Mouse (Mus musculus): ENCODE data around the gene Akap6. TPM values are rescaled to one million over a fixed set of nuclear protein-coding genes. Genes with fewer than 3 reads are reported as not detected.

The Akap6 gene
- polyA plus RNA-seq, 1 experiment from 2014 or later, result 2.3 TPM

- Histone ChIP-seq H3K27ac (no peak overlapping the region), H3K4me3 (no peak overlapping the region), H3K9me3 (no peaks in the 10 kb centered on the region), H3K36me3 (no peaks in the 10 kb centered on the region), H3K27me3 (ENCODE audit: insufficient read depth, poor library complexity, severe bottlenecking) (no peaks in the 10 kb centered on the region), H3K4me1 (peaks cover 9% of the 10 kb centered on the region; the same call in 1 of the 2 replicates)
- no peak for DNase-seq (ENCODE audit: low spot score)
- WGBS, result 82% methylated on average over 7 of the region's 7 CpGs
These were observed 72.7 kb downstream of the Akap6 start for GRCm38 (mm10) chr12:52771931-52772330.

DNA sequence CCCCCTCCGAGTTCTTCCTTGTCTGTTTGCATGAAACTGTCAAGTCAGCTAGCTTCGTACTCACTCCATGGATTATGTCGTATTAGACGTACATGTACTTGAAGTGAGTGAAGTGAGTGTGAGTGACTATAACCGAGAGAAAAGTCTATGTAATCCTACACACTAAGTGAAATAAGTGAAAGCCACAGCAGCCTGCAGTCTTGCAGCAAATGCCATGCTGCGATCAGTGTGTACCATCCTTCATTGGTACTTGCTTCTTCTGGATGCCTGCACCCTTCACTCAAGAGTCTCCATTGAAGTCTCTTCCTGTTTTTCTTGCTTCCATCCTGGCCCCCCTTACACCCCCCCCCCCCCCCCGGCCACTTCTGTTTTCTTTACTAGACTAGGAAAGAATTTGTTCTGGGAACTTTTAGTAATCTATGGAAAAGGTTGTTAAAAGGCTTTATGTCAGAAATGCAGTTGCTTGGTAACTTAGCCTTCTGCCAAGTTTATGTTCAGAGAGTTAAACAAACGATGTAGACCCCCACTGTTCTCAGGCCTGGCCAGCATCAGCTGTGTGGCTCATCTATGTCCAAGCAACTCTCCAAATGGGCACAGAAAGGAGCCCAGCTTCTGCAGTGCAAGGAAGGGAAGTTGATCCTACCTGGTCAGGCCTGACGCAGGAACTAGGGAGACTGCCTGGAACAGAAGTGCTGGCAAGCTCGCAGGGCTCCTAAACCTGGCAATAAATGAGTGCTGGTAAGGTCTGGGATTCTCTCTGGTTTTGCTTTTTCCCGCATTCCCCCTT, 73.5 kb downstream of the Akap6 start:
- H3K27ac ChIP-seq, result no peak overlapping the region
- H3K4me1 ChIP-seq, result peaks cover 9% of the 10 kb centered on the region; the same call in 1 of the 2 replicates
- no peaks in the 10 kb centered on the region for H3K9me3 ChIP-seq
- H3K4me3 ChIP-seq, result no peak overlapping the region
- 58% methylated on average over 11 of the region's 11 CpGs for WGBS
- H3K36me3 ChIP-seq, result no peaks in the 10 kb centered on the region
- no peak for DNase-seq (ENCODE audit: low spot score)
- no peaks in the 10 kb centered on the region for H3K27me3 ChIP-seq (ENCODE audit: insufficient read depth, poor library complexity, severe bottlenecking)

- H3K27ac ChIP-seq, result no peak overlapping the region
- H3K4me3 ChIP-seq, result no peak overlapping the region
- 70% methylated on average over 3 of the region's 3 CpGs for WGBS
- peaks cover 9% of the 10 kb centered on the region; the same call in 1 of the 2 replicates for H3K4me1 ChIP-seq
- no peaks in the 10 kb centered on the region for H3K27me3 ChIP-seq (ENCODE audit: insufficient read depth, poor library complexity, severe bottlenecking)
- H3K36me3 ChIP-seq, result no peaks in the 10 kb centered on the region
- no peak for DNase-seq (ENCODE audit: low spot score)
- H3K9me3 ChIP-seq, result no peaks in the 10 kb centered on the region
These were observed 74.7 kb downstream of the Akap6 start for GRCm38 (mm10) chr12:52773847-52774246.

DNA sequence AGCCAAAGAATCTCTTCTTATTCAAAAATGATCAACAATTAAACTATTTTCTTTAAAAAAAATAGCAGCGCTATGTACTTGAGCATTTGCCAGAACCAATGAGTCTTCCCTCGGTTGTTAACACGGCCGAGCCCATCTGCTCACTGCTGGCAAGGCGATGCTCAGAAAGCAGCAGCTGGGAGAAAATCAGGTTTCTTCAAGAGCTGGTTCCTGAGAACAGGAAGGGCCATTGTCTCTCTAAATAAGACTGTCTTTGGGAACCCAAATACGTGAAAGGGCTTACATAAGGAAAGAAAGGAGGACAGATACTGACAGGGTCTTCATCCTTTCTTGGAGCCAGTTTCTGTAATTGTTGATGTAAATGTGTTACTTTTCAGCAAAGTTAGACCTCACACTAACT, 75.2 kb downstream of the Akap6 start:
- Histone ChIP-seq H3K27ac (no peak overlapping the region), H3K36me3 (no peaks in the 10 kb centered on the region), H3K4me3 (no peak overlapping the region), H3K9me3 (no peaks in the 10 kb centered on the region), H3K4me1 (peaks cover 9% of the 10 kb centered on the region; the same call in 1 of the 2 replicates), H3K27me3 (ENCODE audit: insufficient read depth, poor library complexity, severe bottlenecking) (no peaks in the 10 kb centered on the region)
- 48% methylated on average over 6 of the region's 6 CpGs for WGBS
- DNase-seq (ENCODE audit: low spot score), result no peak

- H3K36me3 ChIP-seq, result no peaks in the 10 kb centered on the region
- no peak overlapping the region for H3K4me3 ChIP-seq
- peaks cover 8% of the 10 kb centered on the region; the same call in 1 of the 2 replicates for H3K4me1 ChIP-seq
- H3K9me3 ChIP-seq, result no peaks in the 10 kb centered on the region
- no peak overlapping the region for H3K27ac ChIP-seq
- WGBS, result 77% methylated on average over 5 of the region's 5 CpGs
- no peaks in the 10 kb centered on the region for H3K27me3 ChIP-seq (ENCODE audit: insufficient read depth, poor library complexity, severe bottlenecking)
- DNase-seq (ENCODE audit: low spot score), result no peak
These were observed 81.0 kb downstream of the Akap6 start for GRCm38 (mm10) chr12:52780216-52780615.

DNA sequence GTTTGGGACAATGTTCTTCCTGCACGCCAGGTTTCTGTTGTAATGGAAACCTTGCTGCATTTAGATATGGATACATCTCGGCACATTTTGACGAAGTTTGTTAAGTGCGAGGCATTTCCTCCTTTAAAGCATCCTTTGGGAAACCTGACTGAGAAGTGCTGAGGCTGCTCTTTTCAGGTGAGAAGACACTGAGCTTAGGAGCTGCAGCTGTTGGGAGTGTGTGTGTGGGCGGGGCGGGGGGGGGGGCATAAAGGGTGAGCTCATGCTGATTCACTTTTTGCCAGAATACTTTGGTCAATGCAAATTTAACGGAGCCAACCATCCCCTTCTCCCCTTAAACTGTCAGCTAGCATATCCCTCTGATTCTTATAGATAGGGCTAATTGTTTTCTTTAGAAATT, 81.9 kb downstream of the Akap6 start:
- Histone ChIP-seq H3K4me3 (no peak overlapping the region), H3K9me3 (no peaks in the 10 kb centered on the region), H3K4me1 (peaks cover 4% of the 10 kb centered on the region; the same call in 1 of the 2 replicates), H3K36me3 (no peaks in the 10 kb centered on the region), H3K27me3 (ENCODE audit: insufficient read depth, poor library complexity, severe bottlenecking) (no peaks in the 10 kb centered on the region), H3K27ac (no peak overlapping the region)
- no peak for DNase-seq (ENCODE audit: low spot score)
- WGBS, result 61% methylated on average over 7 of the region's 7 CpGs

DNA sequence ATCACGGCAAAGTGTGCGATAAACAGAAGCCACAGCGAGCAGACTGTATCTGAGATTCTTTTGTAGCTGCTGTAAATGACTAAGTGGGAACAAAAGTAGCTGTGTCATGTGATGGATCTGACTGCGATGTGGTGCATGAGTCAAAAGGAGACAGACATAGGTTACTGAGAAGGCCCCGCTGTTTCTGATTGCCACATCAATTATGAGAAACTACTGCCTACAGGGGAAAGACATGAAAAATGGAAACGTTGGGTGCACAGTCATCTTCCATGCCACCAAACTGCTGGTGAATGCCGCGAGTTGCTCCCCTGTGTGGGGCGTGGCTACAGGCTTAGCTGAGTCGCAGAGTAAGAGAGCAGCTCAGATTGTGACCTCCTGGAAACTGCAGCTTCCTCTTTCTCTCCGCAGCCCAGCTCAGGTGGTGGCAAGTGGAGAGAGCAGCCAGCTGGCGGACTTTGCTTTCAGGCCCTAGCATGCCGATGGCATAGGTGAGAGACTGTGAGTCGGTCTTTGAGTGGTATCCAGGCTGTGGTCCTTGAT, 83.8 kb downstream of the Akap6 start:
- H3K36me3 ChIP-seq, result no peaks in the 10 kb centered on the region
- no peak for DNase-seq (ENCODE audit: low spot score)
- H3K27me3 ChIP-seq (ENCODE audit: insufficient read depth, poor library complexity, severe bottlenecking), result no peaks in the 10 kb centered on the region
- WGBS, result 10% methylated on average over 14 of the region's 14 CpGs
- peak overlapping the region; percentile 52 for H3K4me3 ChIP-seq
- H3K27ac ChIP-seq, result peak overlapping the region; percentile 56
- H3K4me1 ChIP-seq, result peaks cover 4% of the 10 kb centered on the region; the same call in 1 of the 2 replicates
- H3K9me3 ChIP-seq, result no peaks in the 10 kb centered on the region

- Histone ChIP-seq H3K4me1 (peaks cover 7% of the 10 kb centered on the region), H3K9me3 (no peaks in the 10 kb centered on the region), H3K36me3 (no peaks in the 10 kb centered on the region), H3K27ac (no peak overlapping the region; the same call in 1 of the 2 replicates), H3K4me3 (no peak overlapping the region), H3K27me3 (ENCODE audit: insufficient read depth, poor library complexity, severe bottlenecking) (no peaks in the 10 kb centered on the region)
- no peak for DNase-seq (ENCODE audit: low spot score)
These were observed 86.0 kb downstream of the Akap6 start for GRCm38 (mm10) chr12:52785217-52785616.

GRCm38 (mm10) chr12:52790350-52790768, 91.2 kb downstream of the Akap6 start:
- 5% methylated on average over 8 of the region's 8 CpGs for WGBS
- H3K4me3 ChIP-seq, result peak overlapping the region; percentile 46
- DNase-seq (ENCODE audit: low spot score), result no peak

DNA sequence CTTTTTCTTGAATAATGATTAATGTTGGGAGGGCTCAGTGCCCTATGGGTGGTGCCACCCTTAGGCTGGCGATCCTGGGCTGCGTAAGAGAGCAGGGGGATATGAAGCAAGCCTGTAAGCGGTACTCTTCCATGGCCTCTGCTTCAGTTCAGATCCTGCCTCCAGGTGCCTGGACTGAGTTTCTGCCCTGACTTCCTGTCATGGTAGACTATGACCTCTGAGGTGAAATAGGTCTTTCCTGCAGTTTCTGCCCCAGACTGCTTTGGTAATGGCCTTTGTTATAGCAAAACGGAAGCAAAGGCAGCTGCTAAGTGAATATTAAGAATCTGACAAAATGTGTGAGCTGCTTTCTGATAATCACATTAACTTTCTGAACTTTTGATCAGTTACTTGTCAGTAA, 94.9 kb downstream of the Akap6 start:
- no peak for DNase-seq (ENCODE audit: low spot score)
- no peaks in the 10 kb centered on the region for H3K27me3 ChIP-seq (ENCODE audit: insufficient read depth, poor library complexity, severe bottlenecking)
- H3K4me1 ChIP-seq, result peaks cover 20% of the 10 kb centered on the region
- 88% methylated on average over 4 of the region's 4 CpGs for WGBS
- no peak overlapping the region for H3K4me3 ChIP-seq
- H3K27ac ChIP-seq, result no peak overlapping the region
- no peaks in the 10 kb centered on the region for H3K36me3 ChIP-seq
- H3K9me3 ChIP-seq, result no peaks in the 10 kb centered on the region

More at GRCm38 (mm10) chr12:52790350-52790768, 91.2 kb downstream of the Akap6 start:
- Histone ChIP-seq H3K36me3 (no peaks in the 10 kb centered on the region), H3K4me1 (peaks cover 20% of the 10 kb centered on the region), H3K27ac (peak overlapping the region; percentile 75), H3K9me3 (no peaks in the 10 kb centered on the region), H3K27me3 (ENCODE audit: insufficient read depth, poor library complexity, severe bottlenecking) (no peaks in the 10 kb centered on the region)

- DNase-seq (ENCODE audit: low spot score), result no peak
- H3K4me1 ChIP-seq, result peaks cover 27% of the 10 kb centered on the region
- no peak overlapping the region for H3K27ac ChIP-seq
- H3K36me3 ChIP-seq, result no peaks in the 10 kb centered on the region
- H3K4me3 ChIP-seq, result no peak overlapping the region
- H3K9me3 ChIP-seq, result no peaks in the 10 kb centered on the region
- no peaks in the 10 kb centered on the region for H3K27me3 ChIP-seq (ENCODE audit: insufficient read depth, poor library complexity, severe bottlenecking)
- 88% methylated on average over 18 of the region's 18 CpGs for WGBS
These were observed 96.6 kb downstream of the Akap6 start for GRCm38 (mm10) chr12:52795551-52796470.

- no peak overlapping the region for H3K27ac ChIP-seq
- H3K36me3 ChIP-seq, result no peaks in the 10 kb centered on the region
- H3K4me1 ChIP-seq, result peaks cover 21% of the 10 kb centered on the region
- H3K9me3 ChIP-seq, result no peaks in the 10 kb centered on the region
- no peak overlapping the region for H3K4me3 ChIP-seq
- no peak for DNase-seq (ENCODE audit: low spot score)
- no peaks in the 10 kb centered on the region for H3K27me3 ChIP-seq (ENCODE audit: insufficient read depth, poor library complexity, severe bottlenecking)
- WGBS, result 82% methylated on average over 4 of the region's 4 CpGs
These were observed 97.2 kb downstream of the Akap6 start for GRCm38 (mm10) chr12:52796471-52796795.

DNA sequence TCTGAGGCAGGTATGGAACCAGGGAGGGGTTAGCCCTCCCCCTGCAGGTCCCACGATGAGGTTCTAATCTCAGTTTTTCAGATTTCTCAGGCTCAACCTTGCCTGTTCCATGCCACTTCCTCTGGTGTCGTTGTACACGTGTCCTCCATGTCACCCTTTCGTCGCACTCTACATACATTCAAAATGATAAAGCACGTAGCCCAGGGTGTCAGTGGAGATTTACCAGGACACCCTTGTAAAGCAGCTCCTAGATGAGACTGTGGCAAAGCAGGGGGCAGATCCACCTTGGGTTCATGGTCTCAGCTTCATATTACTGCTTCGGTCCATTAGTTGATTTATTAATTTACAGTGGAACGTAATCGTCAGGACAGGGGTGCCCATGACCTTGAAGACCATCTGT, 100.5 kb downstream of the Akap6 start:
- Histone ChIP-seq H3K27ac (peak overlapping the region; percentile 4; the same call in 1 of the 2 replicates), H3K27me3 (ENCODE audit: insufficient read depth, poor library complexity, severe bottlenecking) (no peaks in the 10 kb centered on the region), H3K4me1 (peaks cover 16% of the 10 kb centered on the region; the same call in 1 of the 2 replicates), H3K36me3 (no peaks in the 10 kb centered on the region), H3K9me3 (no peaks in the 10 kb centered on the region), H3K4me3 (no peak overlapping the region)
- WGBS, result 60% methylated on average over 9 of the region's 9 CpGs
- peak; percentile 78 for DNase-seq (ENCODE audit: low spot score)

Measured in heart, embryonic 10.5 days (tissue).